Mouse (Mus musculus) liver, embryonic 14 days (tissue): ENCODE results near the gene 1700123K08Rik. TPM values are rescaled to one million over a fixed set of nuclear protein-coding genes. Genes with fewer than 3 reads are reported as not detected.

Experiments used
- polyA plus RNA-seq: library from polyadenylated mRNA; depleted of rRNA; stranded (reverse); fragments of >200 nt; gene quantifications from 2 replicates; pipeline ENCODE4 v1.2.3, GENCODE M21; 2012; rRNA removed

1700123K08Rik gene
- not detected in 2 replicates for polyA plus RNA-seq

GRCm38 (mm10) chr5:138564612-138565011 is at the start of gene 1700123K08Rik:
TSS of gene 1700123K08Rik (minus strand) at chr5:138564712.

Other genes starting within 250 kb of the 1700123K08Rik start
- 0.26 and 0.29 TPM in 2 replicates for gene Pvrig, start 222.8 kb downstream of the 1700123K08Rik start, polyA plus RNA-seq
- 2.2 and 2.4 TPM in 2 replicates for gene Zfp157, start 123.2 kb downstream of the 1700123K08Rik start, polyA plus RNA-seq
- gene Zfp68, start 55.0 kb upstream of the 1700123K08Rik start, polyA plus RNA-seq, result 5.7 and 5.9 TPM in 2 replicates
- gene A430033K04Rik, start 58.1 kb upstream of the 1700123K08Rik start, polyA plus RNA-seq, result 2.7 and 2.8 TPM in 2 replicates
- gene Fam20c, start 189.8 kb upstream of the 1700123K08Rik start, polyA plus RNA-seq, result 5.0 and 5.5 TPM in 2 replicates